Mouse (Mus musculus): ENCODE data around the gene Vps36. TPM values are rescaled to one million over a fixed set of nuclear protein-coding genes. Genes with fewer than 3 reads are reported as not detected.

Vps36 gene
- 35.0 and 37.9 TPM in 2 replicates for polyA plus RNA-seq (2015; fragmentation: Nextera tagmentation; extraction: Ambion mirVana)

GRCm38 (mm10) chr8:22192660-22193431 lies at the start of gene Vps36:
TSS of gene Vps36 (plus strand) at chr8:22192809.
- peak within 1 kb of the TSS; percentile 79 for H3K4me3 ChIP-seq
- peak within 1 kb of the TSS; percentile 94 for H3K9ac ChIP-seq

GRCm38 (mm10) chr8:22143764-22144491 lies 48.7 kb upstream of the Vps36 start:
- H3K4me1 ChIP-seq = no peaks in the 10 kb centered on the region
- no peak for ATAC-seq (ENCODE audit: low FRiP score, low read depth)
- H3K36me3 ChIP-seq = peaks cover 27% of the 10 kb centered on the region
- WGBS = 97% methylated on average over 1 of the region's 1 CpGs
- H3K27me3 ChIP-seq = no peaks in the 10 kb centered on the region
- H3K9me3 ChIP-seq = no peaks in the 10 kb centered on the region
- H3K4me3 ChIP-seq = no peak overlapping the region
- no peak overlapping the region for H3K27ac ChIP-seq
- H3K9ac ChIP-seq = no peak overlapping the region
- H3K4me2 ChIP-seq (replicated peaks) = no peak overlapping the region

More at GRCm38 (mm10) chr8:22192660-22193431, at the start of gene Vps36:
- H3K9me3 ChIP-seq = no peaks in the 10 kb centered on the region
- H3K4me1 ChIP-seq = peaks cover 10% of the 10 kb centered on the region
- H3K4me2 ChIP-seq (replicated peaks) = peak within 1 kb of the TSS; percentile 71
- H3K27ac ChIP-seq = peak within 1 kb of the TSS; percentile 98
- peak; percentile 92 for ATAC-seq (ENCODE audit: low FRiP score, low read depth)
- WGBS = 0% methylated on average over 72 of the region's 73 CpGs
- H3K36me3 ChIP-seq = peaks cover 4% of the 10 kb centered on the region; the same call in 1 of the 2 replicates
- no peaks in the 10 kb centered on the region for H3K27me3 ChIP-seq

- H3K36me3 ChIP-seq = peaks cover 27% of the 10 kb centered on the region
These were observed 46.8 kb upstream of the Vps36 start for GRCm38 (mm10) chr8:22145831-22146230.

GRCm38 (mm10) chr8:22147706-22148366 lies 44.8 kb upstream of the Vps36 start:
- Histone ChIP-seq H3K9me3 (no peaks in the 10 kb centered on the region), H3K27me3 (no peaks in the 10 kb centered on the region), H3K4me2 (replicated peaks) (no peak overlapping the region), H3K9ac (no peak overlapping the region), H3K4me1 (no peaks in the 10 kb centered on the region), H3K4me3 (no peak overlapping the region), H3K36me3 (peaks cover 15% of the 10 kb centered on the region), H3K27ac (no peak overlapping the region)
- 74% methylated on average over 9 of the region's 9 CpGs for WGBS
- ATAC-seq (ENCODE audit: low FRiP score, low read depth) = no peak

More at GRCm38 (mm10) chr8:22145831-22146230, 46.8 kb upstream of the Vps36 start:
- H3K9me3 ChIP-seq = no peaks in the 10 kb centered on the region
- H3K4me3 ChIP-seq = no peak overlapping the region
- no peak overlapping the region for H3K9ac ChIP-seq
- H3K27me3 ChIP-seq = no peaks in the 10 kb centered on the region
- no peak for ATAC-seq (ENCODE audit: low FRiP score, low read depth)
- WGBS = 77% methylated on average over 6 of the region's 6 CpGs
- H3K27ac ChIP-seq = no peak overlapping the region
- no peak overlapping the region for H3K4me2 ChIP-seq (replicated peaks)
- no peaks in the 10 kb centered on the region for H3K4me1 ChIP-seq

GRCm38 (mm10) chr8:22148367-22148740 lies 44.3 kb upstream of the Vps36 start:
- no peak overlapping the region for H3K4me2 ChIP-seq (replicated peaks)
- no peaks in the 10 kb centered on the region for H3K4me1 ChIP-seq
- no peaks in the 10 kb centered on the region for H3K27me3 ChIP-seq
- WGBS = 89% methylated on average over 7 of the region's 7 CpGs
- peaks cover 14% of the 10 kb centered on the region for H3K36me3 ChIP-seq
- no peak for ATAC-seq (ENCODE audit: low FRiP score, low read depth)
- no peaks in the 10 kb centered on the region for H3K9me3 ChIP-seq
- H3K4me3 ChIP-seq = no peak overlapping the region
- H3K9ac ChIP-seq = no peak overlapping the region
- no peak overlapping the region for H3K27ac ChIP-seq

GRCm38 (mm10) chr8:22149643-22150344 lies 42.8 kb upstream of the Vps36 start:
- Histone ChIP-seq H3K27ac (no peak overlapping the region), H3K4me1 (no peaks in the 10 kb centered on the region), H3K27me3 (no peaks in the 10 kb centered on the region), H3K9ac (no peak overlapping the region), H3K9me3 (no peaks in the 10 kb centered on the region), H3K4me2 (replicated peaks) (no peak overlapping the region), H3K36me3 (peaks cover 16% of the 10 kb centered on the region; the same call in 1 of the 2 replicates), H3K4me3 (no peak overlapping the region)
- WGBS = 91% methylated on average over 11 of the region's 11 CpGs
- ATAC-seq (ENCODE audit: low FRiP score, low read depth) = no peak

GRCm38 (mm10) chr8:22150345-22150663 lies 42.3 kb upstream of the Vps36 start:
- no peak for ATAC-seq (ENCODE audit: low FRiP score, low read depth)
- H3K4me3 ChIP-seq = no peak overlapping the region
- H3K36me3 ChIP-seq = peaks cover 16% of the 10 kb centered on the region; the same call in 1 of the 2 replicates
- no peak overlapping the region for H3K4me2 ChIP-seq (replicated peaks)
- H3K27ac ChIP-seq = no peak overlapping the region
- 68% methylated on average over 3 of the region's 3 CpGs for WGBS
- H3K9ac ChIP-seq = no peak overlapping the region
- no peaks in the 10 kb centered on the region for H3K9me3 ChIP-seq
- no peaks in the 10 kb centered on the region for H3K4me1 ChIP-seq
- no peaks in the 10 kb centered on the region for H3K27me3 ChIP-seq

GRCm38 (mm10) chr8:22162206-22162605 lies 30.4 kb upstream of the Vps36 start:
- 73% methylated on average over 8 of the region's 8 CpGs for WGBS
- H3K36me3 ChIP-seq = peaks cover 12% of the 10 kb centered on the region
- no peak overlapping the region for H3K9ac ChIP-seq
- H3K27me3 ChIP-seq = no peaks in the 10 kb centered on the region
- ATAC-seq (ENCODE audit: low FRiP score, low read depth) = no peak
- H3K4me3 ChIP-seq = no peak overlapping the region
- H3K4me1 ChIP-seq = peaks cover 11% of the 10 kb centered on the region
- no peak overlapping the region for H3K27ac ChIP-seq
- H3K9me3 ChIP-seq = no peaks in the 10 kb centered on the region
- H3K4me2 ChIP-seq (replicated peaks) = no peak overlapping the region

GRCm38 (mm10) chr8:22164431-22164830 lies 28.2 kb upstream of the Vps36 start:
- ATAC-seq (ENCODE audit: low FRiP score, low read depth) = no peak
- WGBS = 88% methylated on average over 10 of the region's 10 CpGs
- peaks cover 23% of the 10 kb centered on the region for H3K36me3 ChIP-seq

GRCm38 (mm10) chr8:22165251-22166079 lies 27.1 kb upstream of the Vps36 start:
- H3K27me3 ChIP-seq = no peaks in the 10 kb centered on the region
- 35% methylated on average over 10 of the region's 10 CpGs for WGBS
- peak overlapping the region; percentile 72 for H3K27ac ChIP-seq
- peak overlapping the region; percentile 55 for H3K4me3 ChIP-seq
- peak; percentile 35 for ATAC-seq (ENCODE audit: low FRiP score, low read depth)
- H3K4me2 ChIP-seq (replicated peaks) = peak overlapping the region; percentile 62
- H3K9ac ChIP-seq = peak overlapping the region; percentile 61
- H3K9me3 ChIP-seq = no peaks in the 10 kb centered on the region
- H3K4me1 ChIP-seq = peaks cover 11% of the 10 kb centered on the region
- peaks cover 22% of the 10 kb centered on the region for H3K36me3 ChIP-seq

More at GRCm38 (mm10) chr8:22164431-22164830, 28.2 kb upstream of the Vps36 start:
- Histone ChIP-seq H3K27me3 (no peaks in the 10 kb centered on the region), H3K4me1 (peaks cover 11% of the 10 kb centered on the region), H3K9ac (no peak overlapping the region), H3K27ac (no peak overlapping the region), H3K4me3 (no peak overlapping the region), H3K9me3 (no peaks in the 10 kb centered on the region), H3K4me2 (replicated peaks) (no peak overlapping the region)

GRCm38 (mm10) chr8:22166080-22166603 lies 26.5 kb upstream of the Vps36 start, which contains the start of gene Nek3:
TSS of gene Nek3 (minus strand) at chr8:22166435.
- H3K9me3 ChIP-seq = no peaks in the 10 kb centered on the region
- peaks cover 29% of the 10 kb centered on the region for H3K36me3 ChIP-seq
- ATAC-seq (ENCODE audit: low FRiP score, low read depth) = peak; percentile 99
- peak within 1 kb of the TSS; percentile 55 for H3K4me3 ChIP-seq
- no peaks in the 10 kb centered on the region for H3K27me3 ChIP-seq
- H3K9ac ChIP-seq = peak within 1 kb of the TSS; percentile 61
- peak within 1 kb of the TSS; percentile 72 for H3K27ac ChIP-seq
- H3K4me1 ChIP-seq = peaks cover 11% of the 10 kb centered on the region
- peak within 1 kb of the TSS; percentile 62 for H3K4me2 ChIP-seq (replicated peaks)
- WGBS = 0% methylated on average over 38 of the region's 43 CpGs
